Mouse (Mus musculus) skeletal muscle tissue, adult 2 months (tissue): ENCODE results near the gene Bcl2.

ENCODE experiments used
- DNase-seq: peaks from one replicate; pipeline ENCODE4 v3.0.0-alpha.2; 2012; ENCODE audit warnings: low read depth, low spot score

The Bcl2 gene

DNA sequence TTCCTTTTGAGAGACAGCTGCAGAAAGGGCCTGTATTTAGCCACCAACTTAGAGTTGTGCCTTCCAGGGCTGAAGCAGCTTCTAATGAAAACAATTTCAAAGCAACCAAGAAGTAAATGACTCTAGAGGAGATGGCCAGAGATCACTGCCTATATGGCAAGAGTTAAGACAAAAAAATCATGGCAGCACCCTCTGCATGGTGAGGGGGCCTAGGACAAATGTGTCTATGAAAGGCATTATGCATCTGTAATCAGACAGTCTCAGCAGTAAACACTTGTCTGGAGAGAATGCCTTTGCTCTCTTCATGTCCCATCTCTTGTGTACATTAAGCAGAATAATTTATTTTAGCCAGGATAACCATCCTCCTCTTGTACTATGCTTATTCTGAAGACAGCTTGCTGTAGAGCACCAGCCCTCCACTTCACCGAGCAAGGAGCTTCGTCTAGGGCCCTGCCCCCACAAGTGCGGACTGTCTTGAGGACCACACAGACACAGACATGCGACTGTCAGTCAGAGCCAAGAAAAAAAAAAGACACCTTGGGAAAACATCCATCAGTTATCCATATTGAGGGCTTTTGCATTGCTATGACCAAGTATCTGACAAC lies 126.1 kb downstream of the Bcl2 start:
- no peak for DNase-seq

DNA sequence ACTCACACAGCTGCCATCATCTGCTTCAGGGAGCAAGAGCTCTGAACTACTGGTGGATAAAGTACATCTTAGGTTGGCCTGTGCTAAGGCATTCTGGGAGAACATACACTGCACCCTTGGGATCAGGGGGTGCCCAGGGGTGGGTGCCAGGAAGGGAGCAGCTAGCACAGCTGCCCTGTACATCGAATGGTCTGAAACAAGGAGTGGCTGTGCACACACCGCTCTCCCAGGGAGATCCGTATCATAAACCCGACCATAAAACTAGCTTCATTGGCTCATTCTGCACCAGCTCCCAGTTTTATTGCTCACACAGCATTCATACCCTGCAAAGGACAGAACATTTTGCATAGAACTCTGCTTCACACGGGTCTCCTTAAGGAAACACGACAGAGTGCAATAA lies 127.3 kb downstream of the Bcl2 start:
- no peak for DNase-seq

DNA sequence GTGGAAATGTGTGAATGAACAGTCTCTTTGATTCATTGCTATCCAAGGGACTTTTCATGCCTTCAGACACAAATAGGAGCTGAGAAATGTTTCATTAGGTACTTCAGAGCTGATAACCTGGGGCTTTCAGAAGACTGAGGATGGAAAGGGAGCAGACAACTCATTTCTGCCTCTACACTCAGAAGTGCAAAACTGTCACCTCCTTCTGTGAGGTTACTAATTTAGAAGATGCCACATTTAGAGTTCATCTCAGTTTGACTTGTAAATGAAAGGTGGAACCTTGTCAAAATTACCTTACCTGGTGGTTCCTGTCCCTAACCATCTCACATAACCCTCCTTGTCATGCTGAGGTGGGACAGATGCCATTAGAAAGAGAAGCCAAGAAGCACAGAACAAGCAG lies 128.7 kb downstream of the Bcl2 start:
- no peak for DNase-seq

DNA sequence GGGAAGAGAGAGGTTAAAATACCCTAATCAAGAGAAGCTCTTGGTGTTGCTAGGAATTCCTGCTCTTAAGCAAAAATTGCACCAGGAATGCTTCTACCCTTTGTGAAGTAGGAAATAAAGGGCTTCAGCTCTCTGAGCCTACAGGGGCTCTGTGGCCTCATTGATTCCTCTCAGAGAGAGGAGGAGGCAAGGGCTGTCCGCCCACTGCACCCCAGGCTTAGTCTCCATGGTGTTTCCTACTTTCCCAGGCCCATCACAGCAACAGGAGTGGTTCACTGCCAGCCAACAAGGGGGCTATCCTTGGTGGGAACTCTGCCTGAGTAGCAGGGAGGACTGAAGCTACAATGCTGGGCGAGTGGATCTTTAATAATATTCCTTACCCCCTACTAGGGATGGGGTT lies 129.2 kb downstream of the Bcl2 start:
- DNase-seq, result no peak

DNA sequence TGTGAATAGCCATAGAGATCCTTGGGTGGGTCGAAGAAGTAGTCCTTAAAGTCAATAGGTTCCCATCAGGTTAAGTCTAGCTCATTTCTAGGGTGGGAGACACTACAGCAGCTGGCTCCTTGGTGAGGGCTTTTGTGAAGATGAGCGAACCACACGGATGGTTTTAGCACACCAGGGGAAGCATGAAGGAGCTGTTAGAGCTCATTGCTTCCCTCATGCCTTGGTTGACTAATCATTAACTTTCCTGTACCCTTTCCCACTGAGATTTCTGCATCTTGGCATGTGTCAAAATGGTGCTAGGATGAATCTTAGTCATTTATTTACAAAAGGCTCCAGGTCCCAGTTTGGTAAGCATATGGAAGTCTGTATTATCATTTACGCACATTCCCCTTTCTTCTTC lies 129.8 kb downstream of the Bcl2 start:
- no peak for DNase-seq

DNA sequence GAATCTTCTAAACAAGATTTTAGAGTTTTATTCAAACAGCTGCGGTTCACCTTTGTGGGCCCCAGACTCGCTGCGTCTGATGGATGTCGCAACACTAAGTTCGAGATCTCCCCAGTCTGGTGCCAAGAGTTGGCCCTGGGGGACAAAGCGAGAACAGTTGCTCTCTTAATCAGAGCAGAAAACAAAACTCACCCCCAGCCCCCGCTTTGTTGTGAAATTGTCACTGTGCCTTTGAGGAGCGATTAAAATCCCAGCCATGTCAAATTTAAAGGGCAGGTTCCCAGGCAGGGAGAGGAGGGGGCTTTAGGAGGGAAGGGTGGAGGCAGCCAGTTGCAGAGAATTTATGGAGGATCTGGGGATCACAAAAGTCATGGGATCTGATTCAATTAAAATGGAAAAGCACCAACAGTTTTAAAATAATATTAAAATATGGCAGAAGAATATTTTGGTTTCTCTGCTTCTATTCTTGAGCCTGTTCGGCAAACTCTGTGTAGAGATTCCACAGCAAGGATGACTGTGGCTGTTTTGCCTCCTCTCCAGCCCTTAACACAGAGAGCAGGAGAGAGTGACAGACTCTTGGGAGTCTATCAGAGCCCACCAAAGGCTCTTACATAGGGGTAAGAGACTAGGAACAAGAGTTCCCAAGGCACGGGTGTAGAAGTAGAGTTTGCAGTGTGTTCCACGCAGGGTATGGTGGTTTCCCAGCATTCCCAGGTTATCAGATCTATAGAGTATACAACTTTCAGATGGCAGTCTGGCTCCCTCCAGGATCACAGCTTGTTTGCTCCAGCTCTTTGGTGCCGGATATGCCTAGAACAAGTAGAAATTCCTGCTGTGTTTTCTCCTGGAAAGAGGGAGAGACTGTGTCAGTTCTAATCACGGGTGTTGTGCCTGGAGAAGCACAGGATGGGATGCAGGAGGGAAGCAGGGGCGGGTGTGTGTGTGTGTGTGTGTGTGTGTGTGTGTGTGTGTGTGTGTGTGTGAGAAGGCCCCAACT lies 130.5 kb downstream of the Bcl2 start:
- DNase-seq, result peak; percentile 67

DNA sequence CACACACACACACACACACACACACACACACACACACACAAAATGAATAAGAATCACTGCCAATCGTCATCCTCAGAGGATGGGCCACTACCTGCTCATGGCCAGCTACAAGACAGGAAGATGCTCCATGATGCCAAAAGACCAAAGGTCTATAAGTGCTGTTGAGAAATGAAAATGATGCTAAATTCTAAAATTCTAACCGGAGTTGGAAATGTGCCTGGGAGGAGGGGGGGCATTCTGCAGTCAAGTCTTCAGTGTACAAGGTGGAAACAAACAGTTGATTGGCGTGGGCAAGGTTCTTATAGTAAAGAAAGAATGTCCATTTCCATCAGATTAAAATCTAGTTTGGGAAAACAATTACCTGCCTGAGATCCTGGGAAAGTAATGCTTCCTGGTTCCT lies 131.3 kb downstream of the Bcl2 start:
- no peak for DNase-seq

DNA sequence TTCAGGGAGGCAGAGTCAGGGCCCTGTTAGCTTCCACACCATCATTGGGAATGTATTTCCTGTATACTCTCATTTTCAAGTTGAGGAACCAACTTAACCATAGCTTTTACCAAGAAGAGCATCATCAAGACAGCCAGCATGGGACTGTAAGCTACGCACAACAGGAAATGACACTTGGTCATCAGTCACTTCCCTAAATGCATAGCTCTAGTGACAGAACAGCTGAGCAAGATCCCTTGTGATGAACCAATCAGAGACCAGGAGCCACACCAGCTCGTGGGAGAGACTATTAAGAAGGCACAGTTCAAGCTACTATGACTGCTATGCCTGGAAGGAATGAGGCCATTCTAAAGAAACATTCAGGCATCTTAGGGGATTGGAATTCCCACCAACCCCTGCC lies 132.3 kb downstream of the Bcl2 start:
- DNase-seq, result no peak

DNA sequence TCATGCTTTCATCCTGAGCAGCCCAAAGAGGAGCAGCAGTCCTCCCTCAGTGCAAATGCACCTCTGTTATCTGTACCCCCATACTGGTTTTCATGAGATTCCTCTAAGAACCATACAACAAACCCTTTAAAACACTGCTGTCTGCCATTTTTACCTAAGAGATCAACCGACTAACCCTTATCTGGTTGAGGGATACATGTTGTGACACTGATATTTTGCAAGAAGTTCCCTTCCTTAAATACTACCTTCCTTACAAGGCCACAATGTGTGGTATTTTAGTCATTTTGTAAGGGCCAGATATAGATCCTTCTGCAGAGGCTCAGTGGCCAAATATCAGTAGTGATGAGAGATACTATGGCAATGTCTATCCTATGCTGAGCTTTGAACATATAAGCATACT lies 134.3 kb downstream of the Bcl2 start:
- no peak for DNase-seq

DNA sequence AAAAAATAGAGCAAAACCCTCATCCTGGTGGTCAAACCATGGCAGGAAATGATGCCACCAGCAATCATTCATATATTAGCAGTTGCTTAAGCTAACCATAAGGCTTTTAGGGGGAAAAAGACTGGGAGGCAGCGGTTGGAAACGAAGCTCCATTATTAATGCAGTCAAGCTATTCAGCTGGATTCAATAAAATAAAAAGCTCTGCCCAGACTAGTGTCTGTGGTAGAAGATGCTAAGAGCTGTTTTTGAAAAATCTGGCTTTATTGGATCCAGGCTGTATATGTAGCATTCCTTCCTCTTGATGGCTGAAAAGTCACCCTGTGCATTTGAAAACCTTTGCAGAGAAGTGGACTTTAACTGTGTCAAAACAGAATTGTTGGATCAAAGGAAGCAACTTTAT lies 141.6 kb downstream of the Bcl2 start:
- DNase-seq, result no peak

DNA sequence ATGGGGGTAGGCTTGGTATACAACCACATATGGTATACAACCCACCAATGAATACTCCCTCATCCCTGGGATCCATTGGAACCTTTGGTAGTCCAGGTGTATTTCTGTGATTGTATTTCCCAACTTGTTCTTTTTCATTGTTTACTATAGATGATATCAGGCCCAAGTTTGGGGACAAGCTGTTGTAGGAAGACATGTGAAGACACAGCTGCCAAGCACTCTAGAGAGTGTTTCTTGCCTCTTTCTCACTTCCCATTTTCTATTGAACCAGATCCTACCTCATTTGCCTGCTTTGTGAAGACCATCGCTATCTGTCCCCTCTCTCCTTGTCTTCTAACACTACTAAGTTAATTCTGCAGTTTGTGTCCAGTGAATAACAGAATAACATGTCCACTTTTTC lies 143.2 kb downstream of the Bcl2 start:
- DNase-seq, result no peak

DNA sequence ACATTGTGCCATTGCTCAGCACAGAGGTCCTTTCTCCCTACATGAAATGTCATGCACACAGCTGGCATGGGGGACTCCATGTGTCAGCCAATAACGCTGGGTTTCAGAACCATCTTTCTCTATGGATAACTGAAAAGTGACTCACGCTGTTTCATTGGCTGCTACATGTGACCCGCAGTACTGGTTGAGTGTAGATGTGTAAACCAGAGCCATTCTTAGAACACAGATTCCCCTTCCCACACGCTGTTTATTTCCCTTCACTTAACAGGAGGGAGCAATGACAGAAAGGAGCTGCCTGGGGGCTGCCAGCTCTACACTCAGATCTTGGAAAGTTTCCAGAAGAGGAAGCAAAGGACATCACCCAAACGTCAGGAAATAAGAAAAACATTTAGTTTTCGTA lies 143.7 kb downstream of the Bcl2 start:
- no peak for DNase-seq

DNA sequence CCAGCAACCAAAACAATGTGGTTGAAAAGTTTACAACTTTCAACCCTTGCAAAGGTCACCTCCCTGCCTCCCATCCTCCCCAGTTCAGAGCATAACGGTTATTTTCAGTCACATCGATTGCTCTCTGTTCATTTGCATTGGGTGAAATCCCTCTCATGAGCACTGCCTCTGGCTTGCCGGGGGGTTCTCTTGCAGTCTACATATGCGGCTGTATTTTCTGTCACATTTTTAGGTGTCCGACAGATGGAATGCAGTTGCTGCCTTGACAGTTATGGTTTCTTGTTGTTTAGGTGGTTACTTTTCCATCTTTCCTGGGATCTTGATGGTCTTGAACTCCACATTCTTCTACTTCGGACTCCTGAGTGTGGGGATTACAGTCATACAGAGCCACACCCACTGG lies 144.4 kb downstream of the Bcl2 start:
- DNase-seq, result no peak

DNA sequence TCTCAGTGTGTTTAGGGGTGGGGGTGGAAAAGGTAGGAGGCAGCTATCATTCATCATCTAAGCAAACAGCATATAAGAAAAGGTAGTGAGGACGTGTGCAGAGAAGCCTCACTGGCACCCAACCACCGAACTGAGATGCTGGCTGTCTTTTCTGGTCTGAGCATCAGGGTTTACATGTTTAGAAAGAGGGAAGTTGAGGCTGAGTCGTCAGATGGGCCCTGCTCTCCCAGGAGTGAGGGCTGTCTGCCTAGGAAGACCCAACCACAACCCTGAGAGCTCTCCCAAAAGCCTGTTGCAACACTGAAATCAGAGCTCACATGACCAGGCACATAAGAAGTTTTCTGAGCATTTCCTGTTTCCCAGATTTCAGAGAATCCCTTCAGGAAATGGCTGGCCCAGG lies 145.2 kb downstream of the Bcl2 start:
- DNase-seq, result no peak

DNA sequence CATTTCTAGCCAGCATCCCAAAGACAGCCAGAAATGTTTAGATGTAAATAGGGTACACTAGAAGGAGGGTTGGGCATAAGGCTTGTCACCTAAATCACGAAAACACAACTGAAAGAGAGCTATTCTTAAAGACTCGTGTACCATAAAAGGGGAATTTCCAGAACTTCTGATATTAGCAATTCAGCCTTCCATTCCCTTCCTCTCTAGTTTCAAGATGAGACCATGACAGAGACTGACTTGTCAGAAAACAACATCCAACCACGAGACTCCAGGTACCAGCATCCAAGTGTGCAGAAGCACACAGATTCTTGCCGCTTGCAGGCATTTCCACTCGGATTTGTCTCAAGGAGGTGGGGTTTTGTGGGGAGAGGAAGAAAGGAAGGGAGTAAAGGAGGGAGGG lies 146.6 kb downstream of the Bcl2 start:
- DNase-seq, result no peak

DNA sequence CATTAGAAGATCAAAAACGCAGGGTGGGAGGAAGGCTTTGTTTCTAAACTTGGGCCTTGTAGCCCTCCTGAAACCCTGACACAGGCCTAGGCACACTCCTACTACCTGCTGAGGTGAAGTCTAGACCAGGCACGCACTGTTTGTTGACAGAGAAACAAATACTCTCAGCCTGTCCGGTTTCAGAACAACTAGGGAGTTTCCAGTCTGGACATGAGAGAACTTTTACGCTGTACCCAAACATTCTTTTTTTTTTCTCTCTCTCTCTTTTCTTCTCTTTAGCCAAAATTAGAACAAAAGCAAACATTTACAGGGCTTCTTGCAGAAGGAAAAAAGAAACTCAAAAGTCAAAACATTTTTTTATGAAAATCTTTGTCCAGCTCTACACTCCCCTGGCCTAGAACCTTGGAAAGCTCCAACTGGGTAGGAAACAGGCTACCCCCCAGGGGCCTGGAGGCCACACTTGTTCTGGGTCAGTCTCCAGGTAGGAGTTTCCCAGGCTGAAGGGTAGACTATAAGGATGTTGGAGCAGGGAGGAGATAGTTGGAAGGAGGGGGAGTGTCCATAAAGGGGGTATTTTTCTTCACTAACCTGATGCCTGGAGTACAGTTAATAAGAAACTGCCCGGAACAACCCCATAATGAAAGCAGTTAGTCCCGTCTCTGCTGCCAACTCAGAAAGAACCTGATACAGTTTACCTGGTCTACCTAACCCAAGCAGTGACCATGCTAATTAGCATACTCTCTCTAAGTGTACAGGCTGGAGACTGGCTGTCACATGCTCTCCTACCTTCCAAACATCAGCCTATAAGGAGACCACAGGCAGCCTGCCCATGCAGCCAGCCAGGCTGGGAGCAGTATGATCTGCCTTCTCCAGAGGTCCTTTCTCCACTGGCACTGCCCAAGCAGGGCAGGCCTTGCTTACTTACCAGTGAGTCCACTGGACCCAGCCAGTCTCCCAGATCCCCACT lies 147.7 kb downstream of the Bcl2 start:
- DNase-seq, result no peak

DNA sequence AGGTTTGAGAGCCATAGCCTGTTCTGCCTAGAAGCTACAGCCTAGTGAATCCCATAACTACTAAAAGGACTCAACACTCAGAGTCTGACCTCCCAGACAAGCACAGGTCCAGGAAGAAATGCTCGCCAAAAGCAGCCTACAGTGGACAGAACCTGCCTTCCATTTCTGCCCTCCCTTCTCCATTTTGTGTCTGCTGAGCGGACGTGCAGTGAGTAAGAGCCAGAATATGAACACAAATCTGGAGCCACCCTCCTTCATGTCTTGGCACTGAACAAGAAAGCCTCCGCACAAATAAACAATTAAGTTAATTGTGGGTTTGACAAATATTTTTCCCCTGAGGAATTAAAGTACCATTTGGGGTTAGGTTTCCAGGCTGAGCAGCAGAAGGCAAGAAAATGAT lies 148.8 kb downstream of the Bcl2 start:
- DNase-seq, result no peak

DNA sequence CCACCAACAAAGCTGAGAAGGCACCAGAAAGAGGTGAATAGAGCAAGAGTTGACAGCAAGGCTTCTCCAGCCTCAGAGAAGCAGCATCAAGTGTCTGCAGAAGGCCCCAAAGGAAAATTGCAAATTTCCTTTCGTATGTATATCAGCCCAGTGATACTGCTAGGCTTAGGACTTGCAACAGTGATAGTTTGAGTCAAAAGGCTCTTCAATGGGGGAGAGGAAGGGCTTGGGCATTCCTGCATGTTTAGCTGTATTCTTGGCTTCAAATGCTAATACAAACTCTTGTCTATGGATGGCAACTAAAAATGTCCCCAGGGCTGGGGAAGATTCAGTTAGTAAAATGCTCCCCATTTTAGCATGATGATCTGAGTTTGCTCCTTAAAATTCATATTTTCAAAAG lies 149.6 kb downstream of the Bcl2 start:
- DNase-seq, result no peak

DNA sequence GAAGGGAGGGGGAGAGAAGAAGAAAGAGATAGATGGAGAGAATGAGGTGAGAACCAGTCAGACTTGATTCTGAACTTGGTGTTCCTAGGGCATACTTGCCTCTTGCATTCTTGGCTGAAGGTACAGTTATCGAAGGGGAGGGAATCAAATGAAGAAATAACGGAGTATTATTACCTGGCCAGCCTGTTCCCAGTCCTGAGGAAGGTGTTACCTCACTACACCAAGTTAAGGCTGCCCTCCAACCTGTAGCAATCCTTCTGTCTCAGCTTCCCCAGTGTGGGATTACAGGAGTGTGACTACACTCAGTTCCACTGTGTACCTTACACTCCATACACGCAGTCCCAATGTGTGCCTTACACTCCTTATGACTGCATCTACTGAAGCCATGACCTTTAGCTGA lies 151.3 kb downstream of the Bcl2 start:
- no peak for DNase-seq

DNA sequence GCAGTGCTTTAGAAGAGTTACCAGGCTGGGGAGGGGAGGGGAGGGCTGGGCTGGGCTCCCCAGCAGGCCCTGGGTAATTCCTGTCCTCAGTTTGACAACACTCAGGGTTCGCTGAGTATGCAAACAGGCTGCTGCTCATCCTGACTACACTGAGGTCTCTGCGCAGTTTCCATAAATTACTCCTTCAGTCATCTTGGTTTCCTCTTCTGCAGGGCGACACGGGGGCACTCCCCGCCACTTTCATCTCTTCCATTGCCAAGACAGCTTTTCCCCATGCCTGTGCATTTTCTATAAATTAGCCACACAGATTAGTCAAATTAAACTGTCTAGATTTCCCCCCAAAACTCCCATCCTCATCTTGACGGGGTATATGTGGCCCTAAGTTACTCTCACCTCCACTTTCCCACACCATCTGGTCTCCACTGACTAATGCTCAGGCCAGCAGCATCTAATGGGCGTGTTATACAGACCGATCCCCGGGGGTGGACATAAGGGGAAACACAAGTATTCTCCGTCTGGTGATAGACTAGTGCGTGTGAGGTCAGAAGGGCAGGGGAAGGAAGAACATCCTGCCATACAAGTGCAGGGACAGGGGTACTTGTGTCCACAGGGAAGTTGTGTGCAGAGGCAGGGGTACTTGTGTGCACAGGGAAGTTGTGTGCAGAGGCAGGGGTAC lies 152.9 kb downstream of the Bcl2 start:
- no peak for DNase-seq

DNA sequence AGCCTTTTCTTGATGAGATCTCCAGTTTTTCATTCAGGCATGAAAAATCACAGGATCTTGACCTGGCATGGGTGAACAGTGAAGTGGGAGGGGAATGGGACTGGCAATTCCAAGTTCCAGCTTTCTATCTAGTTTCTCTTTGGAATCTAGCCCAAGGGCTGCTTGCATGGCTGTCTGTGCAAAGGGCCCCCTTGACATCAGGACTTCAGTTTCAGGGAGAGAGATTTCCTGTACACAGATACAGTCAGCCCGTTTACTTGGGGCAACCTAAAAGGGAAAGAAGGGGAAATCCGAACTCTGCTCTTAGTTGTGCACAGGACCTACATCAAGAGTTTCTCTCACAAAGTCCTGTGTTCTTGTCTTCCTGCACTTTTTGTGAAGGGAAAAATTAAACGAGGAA lies 154.0 kb downstream of the Bcl2 start:
- DNase-seq, result no peak
